Mouse (Mus musculus): Measurements from ENCODE around the gene Nlrp3.

DNA sequence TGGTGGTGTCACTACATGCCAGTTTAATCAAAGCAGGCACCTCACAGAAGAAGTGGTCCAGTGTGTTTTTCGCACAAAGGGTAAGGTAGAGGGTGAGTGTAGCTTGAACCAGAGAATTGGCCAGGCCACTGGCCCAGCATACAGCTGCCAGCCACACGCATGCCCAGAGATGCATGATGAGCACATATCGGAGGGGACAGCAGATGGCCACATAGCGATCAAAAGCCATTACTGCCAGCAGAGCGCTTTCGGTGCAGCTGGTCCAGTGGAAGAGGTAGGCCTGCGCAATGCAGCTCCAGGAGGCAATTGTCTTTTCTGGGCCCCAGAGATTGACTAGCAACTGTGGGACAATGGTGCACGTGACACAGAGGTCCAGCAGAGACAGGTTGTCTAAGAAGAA lies 48.1 kb downstream of the Nlrp3 start:
- no peak for TF ChIP-seq CTCF (IDR thresholded peaks at IDR 0.05; ENCODE audit: low read depth)
- TF ChIP-seq EP300 (IDR thresholded peaks at IDR 0.05; ENCODE audit: low read depth) = no peak

Data from liver, embryonic 14.5 days (tissue).